Mouse (Mus musculus) limb, embryonic 15.5 days (tissue): ENCODE data around the gene Adcy1. TPM values are rescaled to one million over a fixed set of nuclear protein-coding genes. Genes with fewer than 3 reads are reported as not detected.

Experiments
- ATAC-seq: fragments of 200-750 bp; cut with Nextera tagmentation; 2 replicates; pipeline ENCODE4 v1.8.0; 2017; ENCODE audit warnings: low read depth, moderate TSS enrichment; ENCODE audit not compliant: insufficient number of reproducible peaks, low FRiP score, low TSS enrichment
- H3K27ac ChIP-seq: fragments of 300-500 bp; sonication (generic); 2 replicates; pipeline ENCODE4 v1.5.1; 2015; ENCODE audit warnings: moderate library complexity, mild to moderate bottlenecking, inconsistent platforms
- H3K27me3 ChIP-seq: fragments of 300-500 bp; sonication (generic); 2 replicates; pipeline ENCODE4 v1.6.1; 2015; ENCODE audit warnings: inconsistent platforms
- H3K36me3 ChIP-seq: fragments of 300-500 bp; sonication (generic); 2 replicates; pipeline ENCODE4 v1.6.1; 2015; ENCODE audit warnings: inconsistent platforms
- H3K4me1 ChIP-seq: fragments of 300-500 bp; sonication (generic); 2 replicates; pipeline ENCODE4 v1.6.1; 2015; ENCODE audit warnings: inconsistent platforms
- H3K4me2 ChIP-seq: fragments of 300-500 bp; sonication (generic); 2 replicates; pipeline ENCODE4 v1.6.1; 2015; ENCODE audit warnings: mild to moderate bottlenecking, inconsistent platforms
- H3K4me3 ChIP-seq: fragments of 300-500 bp; sonication (generic); 2 replicates; pipeline ENCODE4 v1.5.1; 2015; ENCODE audit warnings: mild to moderate bottlenecking, inconsistent platforms
- H3K9ac ChIP-seq: fragments of 300-500 bp; sonication (generic); 2 replicates; pipeline ENCODE4 v1.6.1; 2015; ENCODE audit warnings: inconsistent platforms
- H3K9me3 ChIP-seq: fragments of 300-500 bp; sonication (generic); 2 replicates; pipeline ENCODE4 v1.6.1; 2016; ENCODE audit warnings: inconsistent platforms
- WGBS: fragments of 180-500 bp; shearing (Covaris S2); methylation state at CpG from one replicate; pipeline ENCODE4 v1.1.7; 2015; 5-methylcytosine and 5-hydroxymethylcytosine counted together
- polyA plus RNA-seq: library from polyadenylated mRNA; unstranded; fragments of >200 nt; fragmentation: Nextera tagmentation; extraction: Ambion mirVana; gene quantifications from 2 replicates; pipeline ENCODE4 v1.2.1, GENCODE M21; 2015

Gene Adcy1
- polyA plus RNA-seq, 1 experiment from 2014 or later, result 1.2 TPM

DNA sequence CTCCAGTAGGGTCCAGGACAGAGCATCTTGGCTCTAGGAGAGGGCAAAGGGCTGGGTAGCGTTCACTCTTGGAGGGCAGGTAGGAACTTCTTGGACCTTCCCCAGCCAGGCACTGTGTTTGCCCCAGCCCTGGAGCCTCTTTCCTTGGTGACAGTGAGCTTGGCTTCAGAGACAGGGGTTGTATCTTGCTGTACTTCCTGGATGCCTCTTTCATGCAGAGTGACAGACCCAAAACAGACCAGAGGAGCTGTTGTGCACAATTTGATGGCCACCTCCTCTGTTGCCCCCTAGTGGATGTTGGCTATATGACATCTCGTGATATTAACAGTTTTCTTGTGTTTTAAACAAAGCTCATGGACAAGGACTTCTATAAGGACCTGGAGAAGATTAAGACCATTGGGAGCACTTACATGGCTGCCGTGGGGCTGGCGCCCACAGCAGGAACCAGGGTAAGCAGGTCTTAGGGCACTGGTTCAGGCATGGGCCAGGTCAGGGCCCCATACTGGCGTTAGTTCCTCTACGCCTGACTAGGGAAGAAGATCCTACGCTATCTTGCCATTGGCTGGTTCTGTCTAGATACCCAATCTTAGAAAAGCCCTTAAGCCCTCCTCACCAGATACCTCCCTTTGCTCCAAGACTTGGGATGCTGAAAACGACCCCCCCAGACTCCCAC, 98.3 kb downstream of the Adcy1 start:
- no peaks in the 10 kb centered on the region for H3K9me3 ChIP-seq
- no peak for ATAC-seq
- no peak overlapping the region for H3K4me3 ChIP-seq
- no peaks in the 10 kb centered on the region for H3K36me3 ChIP-seq
- no peak overlapping the region for H3K27ac ChIP-seq
- 80% methylated on average over 8 of the region's 8 CpGs for WGBS
- no peak overlapping the region for H3K4me2 ChIP-seq
- H3K27me3 ChIP-seq, result no peaks in the 10 kb centered on the region
- peaks cover 12% of the 10 kb centered on the region for H3K4me1 ChIP-seq
- no peak overlapping the region for H3K9ac ChIP-seq

DNA sequence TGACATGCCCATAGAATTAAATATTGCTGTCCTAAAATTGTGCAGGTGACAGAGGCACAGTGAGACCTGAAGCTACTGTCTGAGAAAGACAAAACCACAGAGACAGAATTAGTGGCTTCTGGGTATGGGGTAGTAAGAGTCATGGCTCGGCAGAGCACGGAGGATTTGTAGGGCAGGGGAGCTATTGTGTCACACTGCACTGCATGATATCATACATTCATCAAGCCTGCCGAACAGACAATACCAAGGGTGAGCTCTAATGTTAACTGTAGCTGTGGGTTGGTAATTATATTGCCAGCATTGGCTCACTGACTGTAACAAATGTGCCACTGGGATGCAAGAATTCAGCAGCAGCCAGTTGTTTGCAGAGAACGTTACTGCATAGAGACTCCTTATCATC, 101.1 kb downstream of the Adcy1 start:
- Histone ChIP-seq H3K27me3 (no peaks in the 10 kb centered on the region), H3K27ac (no peak overlapping the region), H3K4me2 (no peak overlapping the region), H3K4me1 (peaks cover 9% of the 10 kb centered on the region), H3K9ac (no peak overlapping the region), H3K36me3 (no peaks in the 10 kb centered on the region), H3K9me3 (no peaks in the 10 kb centered on the region), H3K4me3 (no peak overlapping the region)
- 78% methylated on average over 4 of the region's 4 CpGs for WGBS
- no peak for ATAC-seq

DNA sequence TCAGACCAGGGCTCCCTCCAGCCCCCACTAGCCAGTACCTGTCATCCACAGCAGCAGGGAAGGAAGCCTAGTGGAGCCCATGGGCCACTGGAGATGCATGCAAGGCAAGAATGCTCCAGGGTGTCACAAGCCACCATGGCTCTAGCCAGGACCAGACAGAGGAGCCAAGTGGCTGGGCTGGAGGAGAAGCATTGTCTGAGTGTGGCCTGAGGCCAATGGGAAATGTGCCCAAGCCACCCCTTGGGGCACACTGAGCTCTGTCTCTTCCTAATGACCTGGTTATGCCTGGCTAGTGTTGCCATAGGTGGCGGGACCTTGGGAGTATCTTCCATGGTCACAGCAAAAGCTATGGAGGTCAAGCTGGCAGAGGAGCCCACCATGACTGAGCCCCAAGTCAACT, 106.4 kb downstream of the Adcy1 start:
- Histone ChIP-seq H3K9me3 (no peaks in the 10 kb centered on the region), H3K9ac (no peak overlapping the region), H3K27me3 (no peaks in the 10 kb centered on the region), H3K4me1 (no peaks in the 10 kb centered on the region), H3K4me2 (no peak overlapping the region), H3K36me3 (no peaks in the 10 kb centered on the region), H3K4me3 (no peak overlapping the region), H3K27ac (no peak overlapping the region)
- no peak for ATAC-seq
- WGBS, result 85% methylated on average over 1 of the region's 1 CpGs

DNA sequence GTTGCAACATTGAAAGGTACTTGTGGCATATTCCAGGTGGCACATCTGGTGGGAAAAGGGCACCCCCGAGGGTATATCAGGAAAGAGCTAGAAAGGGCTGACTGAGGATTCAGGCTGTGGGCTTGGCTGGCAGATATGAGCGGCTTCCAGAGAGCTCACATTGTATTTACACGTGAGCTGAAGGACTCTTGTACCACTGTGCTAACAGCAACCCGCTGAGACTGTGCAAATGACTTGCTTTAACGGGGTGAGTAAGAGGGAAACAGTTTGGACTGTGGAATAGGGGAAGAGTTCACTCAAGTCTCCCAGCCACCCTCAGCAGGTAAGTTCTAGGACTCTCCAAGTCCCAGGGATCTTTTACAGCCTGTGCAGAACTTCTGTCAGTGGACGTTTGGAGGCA, 110.4 kb downstream of the Adcy1 start:
- Histone ChIP-seq H3K27me3 (no peaks in the 10 kb centered on the region), H3K4me3 (no peak overlapping the region), H3K9me3 (no peaks in the 10 kb centered on the region), H3K4me1 (no peaks in the 10 kb centered on the region), H3K4me2 (no peak overlapping the region), H3K9ac (no peak overlapping the region), H3K27ac (no peak overlapping the region), H3K36me3 (no peaks in the 10 kb centered on the region)
- ATAC-seq, result no peak
- 79% methylated on average over 6 of the region's 6 CpGs for WGBS

DNA sequence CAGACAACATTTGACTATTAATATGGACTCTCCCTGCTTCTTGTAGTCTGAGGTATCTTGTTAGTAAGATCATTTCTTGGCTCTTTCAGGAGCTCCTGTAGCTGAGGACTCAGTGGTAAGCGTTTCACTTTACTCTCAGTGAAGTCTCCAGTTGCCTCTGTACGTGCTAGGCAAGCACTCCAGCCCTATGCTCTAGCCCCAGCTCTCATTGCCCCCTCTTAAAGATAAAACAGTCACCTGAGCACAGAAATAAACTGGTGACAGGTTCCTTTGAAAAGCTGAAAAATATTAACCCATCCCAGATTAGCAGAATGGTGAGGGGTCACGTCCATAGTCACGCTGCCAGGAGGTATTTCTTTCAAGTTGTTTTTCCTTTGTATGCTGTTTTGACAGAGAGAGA, 115.4 kb downstream of the Adcy1 start:
- Histone ChIP-seq H3K27ac (no peak overlapping the region), H3K9me3 (no peaks in the 10 kb centered on the region)

DNA sequence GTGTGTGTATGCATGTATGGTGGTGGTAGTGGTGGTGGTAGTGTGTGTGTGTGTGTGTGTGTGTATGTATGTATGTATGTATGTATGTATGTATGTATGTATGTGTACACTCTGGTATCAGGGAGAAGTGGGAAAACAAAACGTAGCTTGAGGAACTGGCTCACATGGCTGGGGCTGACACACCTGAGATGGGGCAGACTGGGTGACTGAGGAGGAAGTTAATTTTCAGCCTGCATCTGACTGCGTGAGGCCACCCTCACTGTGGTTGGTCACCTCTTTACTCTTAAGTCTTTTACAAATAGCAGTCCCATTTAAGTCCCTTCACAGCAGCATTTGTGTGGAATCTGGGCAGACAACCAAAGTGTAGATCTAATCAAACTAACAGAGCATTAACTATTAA, 116.0 kb downstream of the Adcy1 start:
- ATAC-seq, result no peak
- H3K27ac ChIP-seq, result no peak overlapping the region
- no peak overlapping the region for H3K9ac ChIP-seq
- 76% methylated on average over 2 of the region's 2 CpGs for WGBS
- H3K27me3 ChIP-seq, result no peaks in the 10 kb centered on the region
- H3K9me3 ChIP-seq, result no peaks in the 10 kb centered on the region
- no peak overlapping the region for H3K4me3 ChIP-seq
- no peaks in the 10 kb centered on the region for H3K4me1 ChIP-seq
- no peaks in the 10 kb centered on the region for H3K36me3 ChIP-seq
- no peak overlapping the region for H3K4me2 ChIP-seq

More for the DNA sequence above, 115.4 kb downstream of the Adcy1 start:
- H3K9ac ChIP-seq, result no peak overlapping the region
- no peak overlapping the region for H3K4me2 ChIP-seq
- no peaks in the 10 kb centered on the region for H3K4me1 ChIP-seq
- WGBS, result 82% methylated on average over 4 of the region's 4 CpGs
- ATAC-seq, result no peak
- no peak overlapping the region for H3K4me3 ChIP-seq
- H3K27me3 ChIP-seq, result no peaks in the 10 kb centered on the region
- no peaks in the 10 kb centered on the region for H3K36me3 ChIP-seq

DNA sequence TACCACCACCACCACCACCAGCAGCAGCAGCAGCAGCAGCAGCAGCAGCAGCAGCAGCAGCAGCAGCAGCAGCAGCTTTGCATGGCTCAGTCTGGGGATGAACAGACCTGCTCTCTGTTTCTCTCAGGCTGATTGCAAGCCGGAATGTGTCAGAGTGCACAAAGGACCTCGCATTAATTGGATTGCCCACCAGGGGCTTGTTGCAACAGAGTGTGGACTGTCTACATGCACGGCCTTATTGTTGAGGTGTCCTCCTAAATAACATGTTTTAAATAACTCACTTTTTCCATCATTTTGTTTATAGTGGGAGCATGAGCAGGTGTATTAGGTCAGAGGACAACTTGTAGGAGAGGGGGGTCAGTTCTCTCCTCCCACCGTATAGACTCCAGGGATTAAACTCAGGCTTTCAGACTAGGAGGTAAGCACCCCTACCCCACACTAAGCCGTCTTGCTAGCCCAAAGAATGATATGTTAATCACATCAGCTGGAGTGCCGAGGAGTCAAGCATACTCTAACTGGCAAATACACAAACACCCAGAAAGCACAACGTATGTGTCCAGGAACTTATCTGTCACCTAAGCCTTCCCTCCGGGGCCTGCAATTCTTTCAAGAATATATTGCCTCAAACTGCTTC, 119.2 kb downstream of the Adcy1 start:
- no peaks in the 10 kb centered on the region for H3K36me3 ChIP-seq
- ATAC-seq, result no peak
- H3K27ac ChIP-seq, result no peak overlapping the region

DNA sequence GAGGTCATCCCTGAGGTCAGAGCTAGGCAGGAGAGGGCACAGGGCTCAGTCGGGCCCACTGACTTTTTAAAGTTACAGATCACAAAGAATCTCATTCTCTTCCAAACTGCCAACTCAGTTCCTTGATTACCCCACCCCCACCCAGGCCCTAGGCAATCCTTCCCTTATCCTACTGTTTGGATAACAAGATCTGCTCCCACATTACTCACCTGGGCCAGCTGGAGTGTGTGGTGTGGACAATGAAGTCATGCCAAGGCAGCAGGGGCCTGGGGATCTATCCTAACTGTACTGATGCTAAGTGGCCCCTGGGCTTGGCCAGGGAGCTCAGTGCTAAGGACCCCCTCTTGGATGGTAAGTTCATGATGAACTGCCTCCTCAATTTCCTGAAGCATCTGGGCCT, 121.1 kb downstream of the Adcy1 start:
- no peak overlapping the region for H3K4me2 ChIP-seq
- H3K27me3 ChIP-seq, result no peaks in the 10 kb centered on the region
- no peak overlapping the region for H3K4me3 ChIP-seq
- no peak overlapping the region for H3K27ac ChIP-seq
- no peaks in the 10 kb centered on the region for H3K36me3 ChIP-seq
- H3K9me3 ChIP-seq, result no peaks in the 10 kb centered on the region
- ATAC-seq, result 0 out of 2 replicates have a peak, but pooled peaks have one; percentile 27
- no peak overlapping the region for H3K9ac ChIP-seq
- 57% methylated on average over 1 of the region's 1 CpGs for WGBS
- no peaks in the 10 kb centered on the region for H3K4me1 ChIP-seq

More for the DNA sequence above, 119.2 kb downstream of the Adcy1 start:
- Histone ChIP-seq H3K9ac (no peak overlapping the region), H3K4me2 (no peak overlapping the region), H3K4me1 (no peaks in the 10 kb centered on the region), H3K4me3 (no peak overlapping the region), H3K27me3 (no peaks in the 10 kb centered on the region), H3K9me3 (no peaks in the 10 kb centered on the region)
- 50% methylated on average over 8 of the region's 8 CpGs for WGBS

DNA sequence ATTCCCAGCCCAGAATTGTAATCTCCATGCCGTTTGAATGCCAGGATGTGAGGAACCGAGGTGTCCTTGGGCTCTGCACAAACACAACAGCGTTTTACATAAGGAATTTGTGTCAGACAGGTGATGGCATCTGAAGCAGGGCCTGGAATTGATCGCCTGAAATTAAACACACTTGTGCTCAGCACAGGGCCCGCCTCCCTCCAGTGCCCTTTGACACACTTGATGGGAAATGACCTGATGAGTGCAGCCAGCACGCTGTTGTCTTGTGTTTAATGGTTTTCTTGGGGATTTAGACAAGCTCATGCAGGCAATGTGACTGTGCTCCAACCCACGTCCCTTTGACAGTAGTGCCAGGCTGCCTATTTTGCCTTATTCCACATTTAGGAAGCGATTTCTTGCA, 124.2 kb downstream of the Adcy1 start:
- no peaks in the 10 kb centered on the region for H3K36me3 ChIP-seq
- no peak overlapping the region for H3K27ac ChIP-seq
- no peaks in the 10 kb centered on the region for H3K9me3 ChIP-seq
- no peaks in the 10 kb centered on the region for H3K27me3 ChIP-seq
- H3K4me3 ChIP-seq, result no peak overlapping the region
- 43% methylated on average over 8 of the region's 8 CpGs for WGBS
- H3K4me1 ChIP-seq, result no peaks in the 10 kb centered on the region
- ATAC-seq, result no peak
- no peak overlapping the region for H3K4me2 ChIP-seq
- H3K9ac ChIP-seq, result no peak overlapping the region

DNA sequence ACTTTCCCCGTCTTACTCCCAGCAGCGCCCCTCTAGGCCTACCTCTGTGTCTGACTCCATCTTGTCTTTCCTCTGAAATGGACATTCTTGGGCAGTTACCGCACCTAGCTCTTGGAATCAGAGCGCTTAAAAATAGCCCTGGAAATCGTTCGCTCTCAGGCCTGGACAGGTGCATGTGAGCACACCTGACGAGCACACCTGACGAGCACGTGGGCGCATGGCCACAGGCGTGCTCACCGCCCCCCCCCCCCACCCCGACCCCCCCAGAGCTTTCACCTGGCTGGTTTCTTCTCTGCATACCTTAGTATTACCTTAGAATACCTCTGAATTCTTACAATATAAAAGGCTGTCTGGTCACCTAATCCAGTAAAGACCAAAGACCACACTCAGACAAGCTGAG, 125.2 kb downstream of the Adcy1 start, which contains the start of gene Gm11985:
TSS of gene Gm11985 (minus strand) at position 101 of the 400 bp plus-strand sequence.
- H3K4me2 ChIP-seq, result no peak within 1 kb of the TSS
- no peaks in the 10 kb centered on the region for H3K27me3 ChIP-seq
- no peak within 1 kb of the TSS for H3K27ac ChIP-seq
- H3K9ac ChIP-seq, result no peak within 1 kb of the TSS
- no peaks in the 10 kb centered on the region for H3K36me3 ChIP-seq
- no peaks in the 10 kb centered on the region for H3K4me1 ChIP-seq
- no peaks in the 10 kb centered on the region for H3K9me3 ChIP-seq
- no peak within 1 kb of the TSS for H3K4me3 ChIP-seq
- WGBS, result 82% methylated on average over 13 of the region's 13 CpGs
- no peak for ATAC-seq

DNA sequence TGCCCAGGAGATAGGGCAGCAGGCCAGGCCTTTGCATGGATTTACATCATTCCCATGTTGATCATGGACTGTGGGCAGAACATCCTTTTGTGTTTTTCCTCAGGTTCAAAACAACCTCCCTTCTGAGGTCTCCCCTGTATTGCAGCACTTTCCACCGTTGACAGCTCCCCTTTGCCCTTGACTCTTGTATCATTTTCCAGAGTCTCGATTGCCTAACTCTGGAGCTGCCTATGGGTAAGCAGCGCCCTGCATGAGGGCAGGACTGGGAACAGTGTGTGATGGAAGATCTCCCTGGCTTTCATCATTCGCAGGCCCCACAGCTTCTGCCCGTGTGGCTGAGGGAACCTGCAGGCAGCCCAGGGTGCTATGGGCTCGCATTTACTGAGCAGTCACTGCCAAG, 129.4 kb downstream of the Adcy1 start:
- ATAC-seq, result no peak
- H3K27me3 ChIP-seq, result no peaks in the 10 kb centered on the region

DNA sequence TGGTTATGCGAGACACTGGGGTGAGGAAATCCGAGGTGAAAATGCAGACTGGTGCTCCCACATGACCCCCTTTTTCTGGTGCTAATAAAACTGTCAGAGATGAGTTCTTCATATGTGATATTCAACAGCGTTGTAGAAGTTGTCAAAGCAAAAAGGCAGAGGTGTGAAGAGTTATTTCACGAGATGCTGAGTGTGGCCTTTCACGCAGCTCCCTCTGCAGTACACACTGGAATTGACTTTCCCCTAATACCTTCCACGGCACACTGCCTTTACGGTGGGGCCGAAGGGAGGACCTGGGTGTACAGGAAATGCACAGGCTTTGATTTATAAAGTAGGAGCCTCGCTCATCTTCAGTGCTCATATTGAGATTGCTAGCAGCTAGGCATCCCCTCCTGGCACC, 129.8 kb downstream of the Adcy1 start:
- no peak overlapping the region for H3K4me3 ChIP-seq
- no peaks in the 10 kb centered on the region for H3K27me3 ChIP-seq
- no peak overlapping the region for H3K4me2 ChIP-seq
- H3K9ac ChIP-seq, result no peak overlapping the region
- H3K36me3 ChIP-seq, result no peaks in the 10 kb centered on the region
- WGBS, result 59% methylated on average over 9 of the region's 9 CpGs
- no peak for ATAC-seq
- H3K9me3 ChIP-seq, result no peaks in the 10 kb centered on the region
- no peak overlapping the region for H3K27ac ChIP-seq
- no peaks in the 10 kb centered on the region for H3K4me1 ChIP-seq

More for the DNA sequence above, 129.4 kb downstream of the Adcy1 start:
- H3K27ac ChIP-seq, result no peak overlapping the region
- no peak overlapping the region for H3K4me3 ChIP-seq
- H3K4me1 ChIP-seq, result no peaks in the 10 kb centered on the region
- no peaks in the 10 kb centered on the region for H3K36me3 ChIP-seq
- 47% methylated on average over 6 of the region's 6 CpGs for WGBS
- H3K9me3 ChIP-seq, result no peaks in the 10 kb centered on the region
- H3K9ac ChIP-seq, result no peak overlapping the region
- no peak overlapping the region for H3K4me2 ChIP-seq
